Mouse (Mus musculus) neural tube, embryonic 11.5 days (tissue): ENCODE data around the gene 4930402H24Rik. TPM values are rescaled to one million over a fixed set of nuclear protein-coding genes. Genes with fewer than 3 reads are reported as not detected.

Source experiments
- ATAC-seq: fragments of 200-750 bp; cut with Nextera tagmentation; 2 replicates; pipeline ENCODE4 v1.8.0; 2017; ENCODE audit warnings: moderate number of reproducible peaks, mild to moderate bottlenecking, moderate TSS enrichment, moderate library complexity; ENCODE audit not compliant: insufficient read depth, low FRiP score, low TSS enrichment
- DNase-seq: peaks from one replicate; pipeline ENCODE4 v3.0.0-alpha.2; 2015; ENCODE audit warnings: low spot score
- H3K27ac ChIP-seq: fragments of 300-500 bp; sonication (generic); 2 replicates; pipeline ENCODE4 v1.5.1; 2014; ENCODE audit warnings: low read depth, mild to moderate bottlenecking, low read length
- H3K27me3 ChIP-seq: fragments of 300-500 bp; sonication (generic); 2 replicates; pipeline ENCODE4 v1.6.1; 2014; ENCODE audit warnings: mild to moderate bottlenecking, low read length, mixed read lengths; ENCODE audit not compliant: control insufficient read depth, insufficient read depth
- H3K36me3 ChIP-seq: fragments of 300-500 bp; sonication (generic); 2 replicates; pipeline ENCODE4 v1.6.1; 2014; ENCODE audit warnings: mild to moderate bottlenecking, low read length, moderate library complexity, mixed read lengths; ENCODE audit not compliant: control insufficient read depth, insufficient read depth
- H3K4me1 ChIP-seq: fragments of 300-500 bp; sonication (generic); 2 replicates; pipeline ENCODE4 v1.6.1; 2014; ENCODE audit warnings: low read length, mixed read lengths; ENCODE audit not compliant: control insufficient read depth, insufficient read depth
- H3K4me2 ChIP-seq: fragments of 300-500 bp; sonication (generic); 2 replicates; pipeline ENCODE4 v1.6.1; 2014; ENCODE audit warnings: low read depth, mild to moderate bottlenecking, moderate library complexity
- H3K4me3 ChIP-seq: fragments of 300-500 bp; sonication (generic); 2 replicates; pipeline ENCODE4 v1.5.1; 2014; ENCODE audit warnings: low read depth, low read length
- H3K9ac ChIP-seq: fragments of 300-500 bp; sonication (generic); 2 replicates; pipeline ENCODE4 v1.6.1; 2014; ENCODE audit warnings: mild to moderate bottlenecking, low read length
- H3K9me3 ChIP-seq: fragments of 300-500 bp; sonication (generic); 2 replicates; pipeline ENCODE4 v1.6.1; 2016; ENCODE audit warnings: low read length; ENCODE audit not compliant: control insufficient read depth
- whole genome bisulfite sequencing: fragments of 180-500 bp; shearing (Covaris S2); extraction: QIAGEN DNeasy Blood & Tissue Kit; methylation state at CpG from one replicate; pipeline ENCODE4 v1.1.7; 2014; 5-methylcytosine and 5-hydroxymethylcytosine counted together
- polyA plus RNA-seq: library from polyadenylated mRNA; unstranded; fragments of >200 nt; fragmentation: Nextera tagmentation; extraction: Ambion mirVana; gene quantifications from 2 replicates; pipeline ENCODE4 v1.2.1, GENCODE M21; 2014

4930402H24Rik gene
- polyA plus RNA-seq, 1 experiment from 2014 or later = 61.6 TPM

GRCm38 (mm10) chr2:130917686-130918085 lies 11.5 kb upstream of the 4930402H24Rik start:
- Histone ChIP-seq H3K4me1 (peaks cover 3% of the 10 kb centered on the region; the same call in 1 of the 2 replicates), H3K4me3 (no peak overlapping the region), H3K4me2 (no peak overlapping the region), H3K27me3 (no peaks in the 10 kb centered on the region), H3K36me3 (no peaks in the 10 kb centered on the region), H3K27ac (no peak overlapping the region), H3K9me3 (no peaks in the 10 kb centered on the region), H3K9ac (no peak overlapping the region)
- WGBS = 79% methylated on average over 1 of the region's 1 CpGs
- no peak for DNase-seq
- no peak for ATAC-seq

GRCm38 (mm10) chr2:130916521-130917147 lies 10.4 kb upstream of the 4930402H24Rik start:
- Histone ChIP-seq H3K27me3 (no peaks in the 10 kb centered on the region), H3K4me3 (no peak overlapping the region), H3K4me1 (peaks cover 3% of the 10 kb centered on the region; the same call in 1 of the 2 replicates), H3K36me3 (no peaks in the 10 kb centered on the region), H3K27ac (no peak overlapping the region), H3K4me2 (no peak overlapping the region), H3K9ac (no peak overlapping the region), H3K9me3 (no peaks in the 10 kb centered on the region)
- ATAC-seq = peak; percentile 53; the same call in 1 of the 2 replicates
- peak; percentile 33 for DNase-seq
- WGBS = 6% methylated on average over 3 of the region's 3 CpGs

GRCm38 (mm10) chr2:130914873-130915272 lies 8.7 kb upstream of the 4930402H24Rik start:
- Histone ChIP-seq H3K9ac (no peak overlapping the region), H3K9me3 (no peaks in the 10 kb centered on the region), H3K4me3 (no peak overlapping the region), H3K4me1 (peaks cover 3% of the 10 kb centered on the region; the same call in 1 of the 2 replicates), H3K27me3 (no peaks in the 10 kb centered on the region), H3K36me3 (no peaks in the 10 kb centered on the region), H3K27ac (no peak overlapping the region), H3K4me2 (no peak overlapping the region)
- no peak for ATAC-seq
- DNase-seq = no peak
- WGBS = 77% methylated on average over 1 of the region's 1 CpGs

- no peaks in the 10 kb centered on the region for H3K36me3 ChIP-seq
- 71% methylated on average over 1 of the region's 1 CpGs for WGBS
- H3K27me3 ChIP-seq = no peaks in the 10 kb centered on the region
- H3K9me3 ChIP-seq = no peaks in the 10 kb centered on the region
- no peak overlapping the region for H3K4me2 ChIP-seq
- peaks cover 14% of the 10 kb centered on the region for H3K4me1 ChIP-seq
- no peak overlapping the region for H3K4me3 ChIP-seq
- DNase-seq (no peak), ATAC-seq (no peak)
- H3K9ac ChIP-seq = no peak overlapping the region
- H3K27ac ChIP-seq = no peak overlapping the region
These were observed 5.5 kb upstream of the 4930402H24Rik start for GRCm38 (mm10) chr2:130911691-130912090.

GRCm38 (mm10) chr2:130906584-130907315 lies 544 bp upstream of the 4930402H24Rik start:
- Histone ChIP-seq H3K36me3 (no peaks in the 10 kb centered on the region), H3K27me3 (no peaks in the 10 kb centered on the region), H3K4me3 (peak overlapping the region; percentile 96), H3K27ac (peak overlapping the region; percentile 56; the same call in 1 of the 2 replicates), H3K9me3 (no peaks in the 10 kb centered on the region), H3K4me1 (peaks cover 11% of the 10 kb centered on the region), H3K4me2 (peak overlapping the region; percentile 91), H3K9ac (peak overlapping the region; percentile 88)
- ATAC-seq (peak; percentile 78), DNase-seq (no peak)
- under 1% methylated on average over 40 of the region's 58 CpGs for WGBS

- no peak overlapping the region for H3K4me3 ChIP-seq
- ATAC-seq (no peak), DNase-seq (no peak)
- H3K4me1 ChIP-seq = no peaks in the 10 kb centered on the region; the same call in 1 of the 2 replicates
- H3K9ac ChIP-seq = no peak overlapping the region
- no peaks in the 10 kb centered on the region for H3K9me3 ChIP-seq
- no peak overlapping the region for H3K4me2 ChIP-seq
- H3K36me3 ChIP-seq = no peaks in the 10 kb centered on the region
- H3K27me3 ChIP-seq = no peaks in the 10 kb centered on the region
- WGBS = 83% methylated on average over 2 of the region's 2 CpGs
- H3K27ac ChIP-seq = no peak overlapping the region
These were observed 7.4 kb downstream of the 4930402H24Rik start for GRCm38 (mm10) chr2:130898783-130899182.

GRCm38 (mm10) chr2:130897856-130898255 lies 8.3 kb downstream of the 4930402H24Rik start:
- Histone ChIP-seq H3K36me3 (no peaks in the 10 kb centered on the region), H3K9me3 (no peaks in the 10 kb centered on the region), H3K27me3 (no peaks in the 10 kb centered on the region), H3K4me1 (no peaks in the 10 kb centered on the region; the same call in 1 of the 2 replicates), H3K4me2 (no peak overlapping the region), H3K4me3 (no peak overlapping the region), H3K9ac (no peak overlapping the region), H3K27ac (no peak overlapping the region)
- 84% methylated on average over 2 of the region's 2 CpGs for WGBS
- ATAC-seq (no peak), DNase-seq (no peak)

- WGBS = 51% methylated on average over 2 of the region's 2 CpGs
- no peaks in the 10 kb centered on the region for H3K36me3 ChIP-seq
- H3K9ac ChIP-seq = no peak overlapping the region
- ATAC-seq = peak; percentile 55; the same call in 1 of the 2 replicates
- no peaks in the 10 kb centered on the region for H3K27me3 ChIP-seq
- no peak overlapping the region for H3K4me3 ChIP-seq
- no peak overlapping the region for H3K27ac ChIP-seq
- H3K9me3 ChIP-seq = no peaks in the 10 kb centered on the region
- no peaks in the 10 kb centered on the region; the same call in 1 of the 2 replicates for H3K4me1 ChIP-seq
- no peak for DNase-seq
- no peak overlapping the region for H3K4me2 ChIP-seq
These were observed 9.3 kb downstream of the 4930402H24Rik start for GRCm38 (mm10) chr2:130896944-130897343.
